Mouse (Mus musculus): ENCODE results near the gene Frmd4a. TPM values are rescaled to one million over a fixed set of nuclear protein-coding genes. Genes with fewer than 3 reads are reported as not detected.

The Frmd4a gene
- polyA plus RNA-seq, 1 experiment from 2014 or later: 56.0 TPM

- Histone ChIP-seq H3K4me3 (ENCODE audit: low read depth, low read length) (no peak overlapping the region), H3K9ac (ENCODE audit: low read depth, low read length) (no peak overlapping the region), H3K9me3 (replicated peaks; ENCODE audit: control insufficient read depth, low read length, poor library complexity, severe bottlenecking) (no peaks in the 10 kb centered on the region), H3K27ac (ENCODE audit: low read length) (no peak overlapping the region), H3K36me3 (ENCODE audit: control insufficient read depth, insufficient read depth, low read length) (peaks cover 5% of the 10 kb centered on the region; the same call in 1 of the 2 replicates), H3K4me1 (ENCODE audit: control insufficient read depth, insufficient read depth, low read length) (no peaks in the 10 kb centered on the region), H3K4me2 (ENCODE audit: low read length) (no peak overlapping the region), H3K27me3 (ENCODE audit: control insufficient read depth, insufficient read depth, low read depth, low read length) (no peaks in the 10 kb centered on the region)
- no peak for ATAC-seq
- 82% methylated on average over 15 of the region's 15 CpGs for WGBS
Observed at GRCm38 (mm10) chr2:4501257-4502027, 483.9 kb downstream of the Frmd4a start.

- H3K4me1 ChIP-seq (ENCODE audit: control insufficient read depth, insufficient read depth, low read length): peaks cover 2% of the 10 kb centered on the region; the same call in 1 of the 2 replicates
- H3K27me3 ChIP-seq (ENCODE audit: control insufficient read depth, insufficient read depth, low read depth, low read length): no peaks in the 10 kb centered on the region
- H3K4me3 ChIP-seq (ENCODE audit: low read depth, low read length): no peak overlapping the region
- no peaks in the 10 kb centered on the region for H3K9me3 ChIP-seq (replicated peaks; ENCODE audit: control insufficient read depth, low read length, poor library complexity, severe bottlenecking)
- no peak overlapping the region for H3K4me2 ChIP-seq (ENCODE audit: low read length)
- ATAC-seq: no peak
- WGBS: 79% methylated on average over 10 of the region's 10 CpGs
- H3K36me3 ChIP-seq (ENCODE audit: control insufficient read depth, insufficient read depth, low read length): 0 out of 2 replicates have a peak, but pooled peaks cover 3% of the 10 kb centered on the region
- H3K27ac ChIP-seq (ENCODE audit: low read length): no peak overlapping the region
- H3K9ac ChIP-seq (ENCODE audit: low read depth, low read length): no peak overlapping the region
Observed at GRCm38 (mm10) chr2:4504413-4504812, 486.9 kb downstream of the Frmd4a start.

GRCm38 (mm10) chr2:4505695-4506094 lies 488.2 kb downstream of the Frmd4a start:
- no peaks in the 10 kb centered on the region for H3K27me3 ChIP-seq (ENCODE audit: control insufficient read depth, insufficient read depth, low read depth, low read length)
- no peak for ATAC-seq
- 98% methylated on average over 4 of the region's 4 CpGs for WGBS
- H3K36me3 ChIP-seq (ENCODE audit: control insufficient read depth, insufficient read depth, low read length): 0 out of 2 replicates have a peak, but pooled peaks cover 3% of the 10 kb centered on the region
- H3K4me1 ChIP-seq (ENCODE audit: control insufficient read depth, insufficient read depth, low read length): peaks cover 8% of the 10 kb centered on the region
- no peak overlapping the region for H3K27ac ChIP-seq (ENCODE audit: low read length)
- no peak overlapping the region for H3K4me2 ChIP-seq (ENCODE audit: low read length)
- H3K9me3 ChIP-seq (replicated peaks; ENCODE audit: control insufficient read depth, low read length, poor library complexity, severe bottlenecking): no peaks in the 10 kb centered on the region
- no peak overlapping the region for H3K9ac ChIP-seq (ENCODE audit: low read depth, low read length)
- no peak overlapping the region for H3K4me3 ChIP-seq (ENCODE audit: low read depth, low read length)

GRCm38 (mm10) chr2:4506659-4507058 lies 489.1 kb downstream of the Frmd4a start:
- Histone ChIP-seq H3K9me3 (replicated peaks; ENCODE audit: control insufficient read depth, low read length, poor library complexity, severe bottlenecking) (no peaks in the 10 kb centered on the region), H3K4me3 (ENCODE audit: low read depth, low read length) (no peak overlapping the region), H3K4me1 (ENCODE audit: control insufficient read depth, insufficient read depth, low read length) (peaks cover 10% of the 10 kb centered on the region), H3K9ac (ENCODE audit: low read depth, low read length) (no peak overlapping the region), H3K27me3 (ENCODE audit: control insufficient read depth, insufficient read depth, low read depth, low read length) (no peaks in the 10 kb centered on the region), H3K27ac (ENCODE audit: low read length) (no peak overlapping the region), H3K4me2 (ENCODE audit: low read length) (no peak overlapping the region), H3K36me3 (ENCODE audit: control insufficient read depth, insufficient read depth, low read length) (0 out of 2 replicates have a peak, but pooled peaks cover 3% of the 10 kb centered on the region)
- 96% methylated on average over 9 of the region's 9 CpGs for WGBS
- ATAC-seq: no peak

DNA sequence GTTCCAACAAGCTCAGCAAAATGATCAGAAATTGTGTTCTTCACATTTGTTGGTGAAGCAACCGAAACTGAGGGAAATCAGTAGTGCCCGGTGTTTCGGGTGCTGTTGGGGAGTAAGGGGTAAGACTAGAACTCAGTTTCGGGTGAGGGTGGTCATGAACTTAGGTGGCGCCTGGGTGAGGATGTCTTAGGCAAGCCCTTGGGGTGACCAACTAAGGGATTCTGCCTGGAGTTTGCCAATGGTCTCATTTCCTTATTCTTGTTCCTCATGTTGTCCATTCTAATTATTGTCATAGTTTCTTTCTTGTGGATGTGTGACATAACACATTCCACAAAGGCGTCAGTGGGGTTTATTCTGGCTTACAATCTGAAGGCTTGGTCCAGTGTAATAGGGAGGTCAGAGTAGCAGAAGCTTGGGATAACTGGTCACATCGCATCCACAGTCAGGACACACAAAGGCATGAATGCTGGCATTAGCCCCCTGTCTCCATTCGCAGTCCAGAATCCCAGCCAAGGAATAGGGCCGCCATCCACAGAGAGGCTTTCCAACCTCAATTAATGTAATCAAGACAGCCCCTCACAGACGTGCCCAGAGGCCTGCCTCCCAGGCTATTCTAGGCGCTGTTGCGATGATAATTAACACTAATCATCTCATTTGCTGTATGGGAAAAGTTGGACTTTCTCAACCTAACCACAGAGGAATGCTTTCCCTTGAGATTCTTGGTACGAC lies 490.5 kb downstream of the Frmd4a start:
- WGBS: 82% methylated on average over 13 of the region's 13 CpGs
- no peaks in the 10 kb centered on the region for H3K27me3 ChIP-seq (ENCODE audit: control insufficient read depth, insufficient read depth, low read depth, low read length)
- no peaks in the 10 kb centered on the region for H3K9me3 ChIP-seq (replicated peaks; ENCODE audit: control insufficient read depth, low read length, poor library complexity, severe bottlenecking)
- H3K36me3 ChIP-seq (ENCODE audit: control insufficient read depth, insufficient read depth, low read length): 0 out of 2 replicates have a peak, but pooled peaks cover 3% of the 10 kb centered on the region
- no peak overlapping the region; the same call in 1 of the 2 replicates for H3K27ac ChIP-seq (ENCODE audit: low read length)
- no peak for ATAC-seq
- no peak overlapping the region for H3K9ac ChIP-seq (ENCODE audit: low read depth, low read length)
- H3K4me2 ChIP-seq (ENCODE audit: low read length): no peak overlapping the region
- H3K4me3 ChIP-seq (ENCODE audit: low read depth, low read length): no peak overlapping the region
- peaks cover 13% of the 10 kb centered on the region for H3K4me1 ChIP-seq (ENCODE audit: control insufficient read depth, insufficient read depth, low read length)

DNA sequence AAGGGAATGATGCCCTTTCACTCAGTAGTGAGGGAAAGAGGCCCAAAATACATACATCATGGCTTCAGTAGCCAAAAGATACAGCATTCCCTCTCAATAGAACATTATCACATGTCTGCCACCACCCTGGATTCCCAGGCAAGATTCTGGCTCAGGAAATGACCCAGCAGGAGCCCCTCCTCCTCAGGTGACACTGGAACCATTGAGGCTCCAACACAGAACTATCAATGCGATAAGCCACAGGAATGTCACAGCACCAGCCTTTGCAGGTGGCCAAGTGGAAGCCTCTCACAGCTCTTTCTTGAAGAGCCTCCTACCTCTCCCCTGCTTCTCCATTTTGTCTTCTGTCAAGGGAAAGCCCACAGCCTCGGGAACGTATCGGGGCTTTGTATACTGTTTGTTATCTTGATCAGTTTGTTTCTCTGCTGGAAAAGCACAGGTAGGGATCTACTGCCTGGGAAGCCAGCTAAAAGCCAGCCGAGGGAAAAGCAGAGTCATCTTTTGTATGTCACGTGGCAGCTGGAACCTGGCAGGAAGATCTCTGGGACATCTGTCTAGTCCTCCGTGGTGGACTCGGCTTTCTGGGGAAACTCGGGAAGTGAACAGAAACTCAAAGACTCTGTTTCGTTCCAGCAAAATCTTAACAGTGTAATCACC lies 491.6 kb downstream of the Frmd4a start:
- Histone ChIP-seq H3K4me2 (ENCODE audit: low read length) (no peak overlapping the region), H3K4me1 (ENCODE audit: control insufficient read depth, insufficient read depth, low read length) (peaks cover 13% of the 10 kb centered on the region), H3K9ac (ENCODE audit: low read depth, low read length) (no peak overlapping the region), H3K27me3 (ENCODE audit: control insufficient read depth, insufficient read depth, low read depth, low read length) (no peaks in the 10 kb centered on the region), H3K27ac (ENCODE audit: low read length) (peak overlapping the region; percentile 19; the same call in 1 of the 2 replicates), H3K36me3 (ENCODE audit: control insufficient read depth, insufficient read depth, low read length) (0 out of 2 replicates have a peak, but pooled peaks cover 3% of the 10 kb centered on the region), H3K4me3 (ENCODE audit: low read depth, low read length) (no peak overlapping the region), H3K9me3 (replicated peaks; ENCODE audit: control insufficient read depth, low read length, poor library complexity, severe bottlenecking) (no peaks in the 10 kb centered on the region)
- ATAC-seq: no peak
- WGBS: 79% methylated on average over 10 of the region's 10 CpGs

GRCm38 (mm10) chr2:4509739-4510138 lies 492.2 kb downstream of the Frmd4a start:
- Histone ChIP-seq H3K9me3 (replicated peaks; ENCODE audit: control insufficient read depth, low read length, poor library complexity, severe bottlenecking) (no peaks in the 10 kb centered on the region), H3K9ac (ENCODE audit: low read depth, low read length) (no peak overlapping the region), H3K4me2 (ENCODE audit: low read length) (no peak overlapping the region), H3K4me3 (ENCODE audit: low read depth, low read length) (no peak overlapping the region), H3K27me3 (ENCODE audit: control insufficient read depth, insufficient read depth, low read depth, low read length) (no peaks in the 10 kb centered on the region), H3K27ac (ENCODE audit: low read length) (no peak overlapping the region; the same call in 1 of the 2 replicates), H3K36me3 (ENCODE audit: control insufficient read depth, insufficient read depth, low read length) (0 out of 2 replicates have a peak, but pooled peaks cover 3% of the 10 kb centered on the region), H3K4me1 (ENCODE audit: control insufficient read depth, insufficient read depth, low read length) (peaks cover 13% of the 10 kb centered on the region)
- 55% methylated on average over 5 of the region's 5 CpGs for WGBS
- peak; percentile 36; the same call in 1 of the 2 replicates for ATAC-seq

DNA sequence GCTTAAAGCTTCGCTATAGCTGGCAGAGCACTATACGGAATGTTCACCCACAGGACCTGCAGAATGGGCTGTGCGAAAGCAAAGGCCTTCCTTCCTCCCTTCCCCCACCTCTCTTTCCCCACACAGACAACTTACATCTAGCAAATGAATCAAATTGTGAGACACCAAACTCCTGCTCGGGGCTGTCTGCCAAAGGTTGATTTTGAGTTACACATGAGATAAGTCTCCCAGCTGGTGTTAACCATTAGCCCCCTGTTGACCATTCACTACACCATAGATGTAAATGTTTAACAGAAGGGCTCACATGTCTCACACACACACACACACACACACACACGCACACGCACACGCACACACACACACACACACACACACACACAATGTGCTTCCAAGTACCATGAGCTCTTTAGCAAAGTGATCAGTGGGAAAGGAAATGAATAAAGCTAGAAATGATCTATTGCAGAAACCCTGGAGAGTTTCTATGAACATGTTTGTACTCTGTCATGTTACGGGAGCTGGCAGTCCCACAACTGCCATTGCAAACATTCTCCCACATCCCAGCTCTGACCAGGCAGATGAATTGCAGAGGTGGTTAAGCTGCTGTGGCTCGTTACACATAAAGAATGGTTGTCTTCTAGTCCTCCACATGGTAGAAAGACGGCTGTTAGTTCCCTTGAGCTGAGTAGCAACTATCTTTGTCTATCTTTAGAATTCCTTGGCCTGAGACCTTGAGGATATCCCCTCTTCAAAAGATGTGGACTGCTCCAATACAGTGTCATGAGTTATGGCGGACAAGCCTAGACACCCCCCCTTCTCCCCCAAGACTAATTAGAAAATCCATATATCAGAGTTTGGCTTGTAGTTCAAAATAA lies 492.9 kb downstream of the Frmd4a start:
- Histone ChIP-seq H3K9ac (ENCODE audit: low read depth, low read length) (no peak overlapping the region), H3K4me1 (ENCODE audit: control insufficient read depth, insufficient read depth, low read length) (peaks cover 13% of the 10 kb centered on the region), H3K27me3 (ENCODE audit: control insufficient read depth, insufficient read depth, low read depth, low read length) (no peaks in the 10 kb centered on the region), H3K9me3 (replicated peaks; ENCODE audit: control insufficient read depth, low read length, poor library complexity, severe bottlenecking) (no peaks in the 10 kb centered on the region), H3K4me3 (ENCODE audit: low read depth, low read length) (no peak overlapping the region), H3K36me3 (ENCODE audit: control insufficient read depth, insufficient read depth, low read length) (0 out of 2 replicates have a peak, but pooled peaks cover 3% of the 10 kb centered on the region), H3K27ac (ENCODE audit: low read length) (no peak overlapping the region), H3K4me2 (ENCODE audit: low read length) (no peak overlapping the region)
- ATAC-seq: peak; percentile 14; the same call in 1 of the 2 replicates
- WGBS: 76% methylated on average over 11 of the region's 11 CpGs

Data from midbrain, embryonic 16.5 days (tissue).